Mouse (Mus musculus) liver, embryonic 16.5 days (tissue): Measurements from ENCODE around the gene Foxp3. TPM values are rescaled to one million over a fixed set of nuclear protein-coding genes. Genes with fewer than 3 reads are reported as not detected.

Experiments
- ATAC-seq: fragments of 200-750 bp; cut with Nextera tagmentation; 2 replicates; pipeline ENCODE4 v1.8.0; 2017; ENCODE audit warnings: low read depth, mild to moderate bottlenecking, moderate number of reproducible peaks, moderate library complexity
- H3K27ac ChIP-seq: fragments of 300-500 bp; sonication (generic); 2 replicates; pipeline ENCODE4 v1.5.1; 2014; ENCODE audit warnings: mild to moderate bottlenecking, low read length
- H3K27me3 ChIP-seq: fragments of 300-500 bp; sonication (generic); 2 replicates; pipeline ENCODE4 v1.6.1; 2014; ENCODE audit warnings: low read depth, low read length, mixed read lengths; ENCODE audit not compliant: control insufficient read depth, insufficient read depth
- H3K36me3 ChIP-seq: fragments of 300-500 bp; sonication (generic); 2 replicates; pipeline ENCODE4 v1.6.1; 2014; ENCODE audit warnings: mild to moderate bottlenecking; ENCODE audit not compliant: control insufficient read depth, insufficient read depth
- H3K4me1 ChIP-seq: fragments of 300-500 bp; sonication (generic); 2 replicates; pipeline ENCODE4 v1.6.1; 2014; ENCODE audit warnings: low read depth, low read length, mixed read lengths; ENCODE audit not compliant: control insufficient read depth
- H3K4me2 ChIP-seq: fragments of 300-500 bp; sonication (generic); 2 replicates; pipeline ENCODE4 v1.6.1; 2014; ENCODE audit warnings: low read depth, low read length, mixed read lengths
- H3K4me3 ChIP-seq: fragments of 300-500 bp; sonication (generic); 2 replicates; pipeline ENCODE4 v1.5.1; 2014; ENCODE audit warnings: low read depth, mild to moderate bottlenecking, low read length
- H3K9ac ChIP-seq: fragments of 300-500 bp; sonication (generic); 2 replicates; pipeline ENCODE4 v1.6.1; 2014; ENCODE audit warnings: low read depth, low read length
- H3K9me3 ChIP-seq: fragments of 300-500 bp; sonication (generic); replicated peaks from 2 replicates; pipeline ENCODE4 v1.6.1; 2016; ENCODE audit warnings: low read length; ENCODE audit not compliant: control insufficient read depth
- WGBS: fragments of 180-500 bp; shearing (Covaris S2); extraction: QIAGEN DNeasy Blood & Tissue Kit; methylation state at CpG from one replicate; pipeline ENCODE4 v1.1.7; 2014; ENCODE audit not compliant: insufficient replicate concordance; 5-methylcytosine and 5-hydroxymethylcytosine counted together
- polyA plus RNA-seq: library from polyadenylated mRNA; unstranded; fragments of >200 nt; fragmentation: Nextera tagmentation; extraction: Ambion mirVana; gene quantifications from 2 replicates; pipeline ENCODE4 v1.2.1, GENCODE M21; 2015

Foxp3 gene
- polyA plus RNA-seq, result 0.09 TPM in 1 of 2 replicates, not detected in the other

- peak; percentile 35 for ATAC-seq
- Histone ChIP-seq H3K27me3 (no peaks in the 10 kb centered on the region), H3K27ac (peak within 1 kb of the TSS; percentile 79), H3K36me3 (no peaks in the 10 kb centered on the region), H3K4me1 (peaks cover 15% of the 10 kb centered on the region), H3K9me3 (no peaks in the 10 kb centered on the region), H3K4me3 (peak within 1 kb of the TSS; percentile 74), H3K9ac (peak within 1 kb of the TSS; percentile 76), H3K4me2 (peak within 1 kb of the TSS; percentile 81)
- WGBS, result 35% methylated on average over 63 of the region's 72 CpGs
Observed at GRCm38 (mm10) chrX:7573176-7574086, at the start of gene Foxp3. Gene Foxp3, plus strand, starts transcription at chrX:7573644.

GRCm38 (mm10) chrX:7524961-7525360 is 48.5 kb upstream of the Foxp3 start:
- Histone ChIP-seq H3K36me3 (no peaks in the 10 kb centered on the region), H3K4me1 (no peaks in the 10 kb centered on the region), H3K27me3 (no peaks in the 10 kb centered on the region), H3K4me3 (no peak overlapping the region), H3K9ac (no peak overlapping the region), H3K9me3 (no peaks in the 10 kb centered on the region), H3K4me2 (no peak overlapping the region), H3K27ac (no peak overlapping the region)
- WGBS, result 49% methylated on average over 3 of the region's 3 CpGs
- no peak for ATAC-seq

GRCm38 (mm10) chrX:7553474-7553873 is 20.0 kb upstream of the Foxp3 start:
- 70% methylated on average over 4 of the region's 4 CpGs for WGBS
- Histone ChIP-seq H3K4me3 (no peak overlapping the region), H3K4me2 (no peak overlapping the region), H3K36me3 (no peaks in the 10 kb centered on the region), H3K4me1 (no peaks in the 10 kb centered on the region), H3K9ac (no peak overlapping the region), H3K9me3 (no peaks in the 10 kb centered on the region), H3K27me3 (no peaks in the 10 kb centered on the region), H3K27ac (no peak overlapping the region)
- ATAC-seq, result no peak

- ATAC-seq, result no peak
- H3K27me3 ChIP-seq, result no peaks in the 10 kb centered on the region
- H3K27ac ChIP-seq, result no peak overlapping the region
- H3K4me2 ChIP-seq, result no peak overlapping the region
- H3K9ac ChIP-seq, result no peak overlapping the region
- no peaks in the 10 kb centered on the region for H3K36me3 ChIP-seq
- no peak overlapping the region for H3K4me3 ChIP-seq
- 24% methylated on average over 2 of the region's 2 CpGs for WGBS
- H3K9me3 ChIP-seq, result no peaks in the 10 kb centered on the region
- H3K4me1 ChIP-seq, result no peaks in the 10 kb centered on the region
Observed at GRCm38 (mm10) chrX:7563076-7563475, 10.4 kb upstream of the Foxp3 start.

GRCm38 (mm10) chrX:7566352-7566751 is 7.1 kb upstream of the Foxp3 start:
- H3K27ac ChIP-seq, result no peak overlapping the region
- no peaks in the 10 kb centered on the region for H3K36me3 ChIP-seq
- H3K4me2 ChIP-seq, result no peak overlapping the region
- no peaks in the 10 kb centered on the region for H3K27me3 ChIP-seq
- no peaks in the 10 kb centered on the region; the same call in 1 of the 2 replicates for H3K4me1 ChIP-seq
- ATAC-seq, result no peak
- no peaks in the 10 kb centered on the region for H3K9me3 ChIP-seq
- H3K9ac ChIP-seq, result no peak overlapping the region
- WGBS, result 32% methylated on average over 6 of the region's 6 CpGs
- H3K4me3 ChIP-seq, result no peak overlapping the region

GRCm38 (mm10) chrX:7567491-7567890 is 6.0 kb upstream of the Foxp3 start:
- WGBS, result 53% methylated on average over 9 of the region's 9 CpGs
- no peaks in the 10 kb centered on the region for H3K9me3 ChIP-seq
- H3K4me2 ChIP-seq, result no peak overlapping the region
- no peak for ATAC-seq
- H3K4me3 ChIP-seq, result no peak overlapping the region
- H3K27ac ChIP-seq, result no peak overlapping the region
- H3K4me1 ChIP-seq, result peaks cover 2% of the 10 kb centered on the region; the same call in 1 of the 2 replicates
- no peaks in the 10 kb centered on the region for H3K36me3 ChIP-seq
- H3K9ac ChIP-seq, result no peak overlapping the region
- no peaks in the 10 kb centered on the region for H3K27me3 ChIP-seq

GRCm38 (mm10) chrX:7570481-7571175 is 2.8 kb upstream of the Foxp3 start:
- 36% methylated on average over 7 of the region's 7 CpGs for WGBS
- H3K9me3 ChIP-seq, result no peaks in the 10 kb centered on the region
- no peak overlapping the region for H3K4me2 ChIP-seq
- no peaks in the 10 kb centered on the region for H3K36me3 ChIP-seq
- no peak overlapping the region for H3K27ac ChIP-seq
- H3K9ac ChIP-seq, result no peak overlapping the region
- H3K4me3 ChIP-seq, result no peak overlapping the region
- no peaks in the 10 kb centered on the region for H3K27me3 ChIP-seq
- H3K4me1 ChIP-seq, result peaks cover 15% of the 10 kb centered on the region
- ATAC-seq, result no peak

GRCm38 (mm10) chrX:7571565-7572136 is 1.8 kb upstream of the Foxp3 start:
- Histone ChIP-seq H3K9me3 (no peaks in the 10 kb centered on the region), H3K4me1 (peaks cover 15% of the 10 kb centered on the region), H3K4me2 (no peak overlapping the region), H3K27me3 (no peaks in the 10 kb centered on the region), H3K27ac (no peak overlapping the region), H3K36me3 (no peaks in the 10 kb centered on the region), H3K9ac (no peak overlapping the region), H3K4me3 (no peak overlapping the region)
- no peak for ATAC-seq
- WGBS, result 54% methylated on average over 9 of the region's 9 CpGs
